9 mouse cellular contexts compared by ENCODE assay signal in genomic region chr1:86488774-86489173, GRCm38 (mm10). TPM values are rescaled to one million over a fixed set of nuclear protein-coding genes. Genes with fewer than 3 reads are reported as not detected.
DNase-seq lines count a peak whose midpoint lies in the region; ATAC-seq and TF ChIP-seq lines count a peak whose summit lies in the region.
"Had no signal": no experiment of that assay in that cellular context is flagged by ENCODE, and none has a peak within 500 bp of the region (broad histone marks: within the 10 kb centered on the region; RNA-seq: fewer than 3 reads in every experiment).

No protein-coding gene starts in this region.

- 91% methylated on average over 4 of the region's 4 CpGs for WGBS in heart, embryonic 13.5 days
- 95% methylated on average over 4 of the region's 4 CpGs for WGBS in forebrain, embryonic 16.5 days
- WGBS in liver, postnatal 0 days (ENCODE audit: insufficient replicate concordance): 86% methylated on average over 4 of the region's 4 CpGs

- no peak for DNase-seq in heart, adult 18-20 months
- DNase-seq in liver, postnatal 0 days: no peak
- DNase-seq in right cerebral cortex, adult 2 months (ENCODE audit: low spot score in 2 of 2): no peak
- no peak for DNase-seq in retina, postnatal 1 day
- no peak for DNase-seq in cerebellum, postnatal 10 days
- DNase-seq: kidney, adult 11 months had no signal

- peaks cover 31% of the 10 kb centered on the region for H3K4me1 ChIP-seq in heart, embryonic 13.5 days
- H3K4me1 ChIP-seq in ES-Bruce4 (ENCODE audit: control insufficient read depth, insufficient read depth, low read length): peaks cover 16% of the 10 kb centered on the region
- H3K4me1 ChIP-seq in forebrain, embryonic 16.5 days (replicated peaks; ENCODE audit: control insufficient read depth, insufficient read depth, low read length): peaks cover 18% of the 10 kb centered on the region
- peaks cover 36% of the 10 kb centered on the region for H3K4me1 ChIP-seq in liver, postnatal 0 days (ENCODE audit: insufficient read depth)

- peak; percentile 86; the same call in 1 of the 2 replicates for TF ChIP-seq EP300 in ES-Bruce4 (IDR thresholded peaks at IDR 0.05; ENCODE audit: insufficient read depth, low read depth, low read length)
- no peak for TF ChIP-seq EP300 in liver, postnatal 0 days (IDR thresholded peaks at IDR 0.05; ENCODE audit: low read depth)

- TF ChIP-seq POLR2A in ES-Bruce4 (IDR thresholded peaks at IDR 0.05; ENCODE audit: insufficient read depth, low read length): peak; percentile 22

- ATAC-seq in heart, embryonic 13.5 days (ENCODE audit: extremely low read depth, insufficient number of reproducible peaks, low FRiP score, low TSS enrichment): no peak
- ATAC-seq in forebrain, embryonic 16.5 days: no peak
- no peak for ATAC-seq in liver, postnatal 0 days

- no peak for TF ChIP-seq CTCF in ES-Bruce4 (IDR thresholded peaks at IDR 0.05; ENCODE audit: low read depth, low read length)
- no peak for TF ChIP-seq CTCF in liver, postnatal 0 days (IDR thresholded peaks at IDR 0.05; ENCODE audit: low read depth)

- no peaks in the 10 kb centered on the region for H3K27me3 ChIP-seq in heart, embryonic 13.5 days (replicated peaks)
- H3K27me3 ChIP-seq in ES-Bruce4 (ENCODE audit: control insufficient read depth, insufficient read depth, low read length, poor library complexity, severe bottlenecking): no peaks in the 10 kb centered on the region
- no peaks in the 10 kb centered on the region for H3K27me3 ChIP-seq in forebrain, embryonic 16.5 days (replicated peaks; ENCODE audit: control insufficient read depth, insufficient read depth, low read length)
- H3K27me3 ChIP-seq in liver, postnatal 0 days (ENCODE audit: insufficient read depth, low read length): no peaks in the 10 kb centered on the region

- H3K4me3 ChIP-seq in heart, embryonic 13.5 days: peak overlapping the region; percentile 71
- H3K4me3 ChIP-seq in ES-Bruce4 (ENCODE audit: low read depth, low read length): peak overlapping the region; percentile 83
- peak overlapping the region; percentile 59 for H3K4me3 ChIP-seq in forebrain, embryonic 16.5 days (replicated peaks; ENCODE audit: low read length)
- peak overlapping the region; percentile 92 for H3K4me3 ChIP-seq in liver, postnatal 0 days (ENCODE audit: low read depth, low read length)

- H3K9ac ChIP-seq in heart, embryonic 13.5 days: peak overlapping the region; percentile 88
- H3K9ac ChIP-seq in ES-Bruce4 (ENCODE audit: low read depth, poor library complexity, severe bottlenecking): peak overlapping the region; percentile 83
- H3K9ac ChIP-seq in forebrain, embryonic 16.5 days (replicated peaks; ENCODE audit: low read depth, low read length): peak overlapping the region; percentile 97
- H3K9ac ChIP-seq in liver, postnatal 0 days (replicated peaks): peak overlapping the region; percentile 95

- peak overlapping the region; percentile 81 for H3K4me2 ChIP-seq in heart, embryonic 13.5 days
- peak overlapping the region; percentile 87 for H3K4me2 ChIP-seq in forebrain, embryonic 16.5 days (ENCODE audit: low read length)
- peak overlapping the region; percentile 96 for H3K4me2 ChIP-seq in liver, postnatal 0 days (ENCODE audit: low read depth, low read length)

- H3K9me3 ChIP-seq in heart, embryonic 13.5 days: no peaks in the 10 kb centered on the region
- no peaks in the 10 kb centered on the region for H3K9me3 ChIP-seq in ES-Bruce4 (replicated peaks; ENCODE audit: control insufficient read depth, insufficient read depth, low read length, poor library complexity, severe bottlenecking)
- no peaks in the 10 kb centered on the region for H3K9me3 ChIP-seq in forebrain, embryonic 16.5 days (ENCODE audit: control insufficient read depth, low read length)
- H3K9me3 ChIP-seq in liver, postnatal 0 days (ENCODE audit: low read length): no peaks in the 10 kb centered on the region

- no peaks in the 10 kb centered on the region for H3K36me3 ChIP-seq in heart, embryonic 13.5 days
- no peaks in the 10 kb centered on the region for H3K36me3 ChIP-seq in ES-Bruce4 (ENCODE audit: control insufficient read depth, insufficient read depth, low read length, poor library complexity, severe bottlenecking)
- no peaks in the 10 kb centered on the region for H3K36me3 ChIP-seq in forebrain, embryonic 16.5 days (ENCODE audit: control insufficient read depth, insufficient read depth)
- H3K36me3 ChIP-seq in liver, postnatal 0 days (replicated peaks; ENCODE audit: insufficient read depth, low read length): no peaks in the 10 kb centered on the region

- H3K27ac ChIP-seq in heart, embryonic 13.5 days (replicated peaks): 0 out of 2 replicates have a peak overlapping the region, but pooled peaks have one; percentile 95
- H3K27ac ChIP-seq in ES-Bruce4 (ENCODE audit: insufficient read depth, low read length): peak overlapping the region; percentile 99
- H3K27ac ChIP-seq in forebrain, embryonic 16.5 days (ENCODE audit: low read length): peak overlapping the region; percentile 99; the same call in 1 of the 2 replicates
- peak overlapping the region; percentile 98 for H3K27ac ChIP-seq in liver, postnatal 0 days (ENCODE audit: low read depth)

RNA-seq across cellular contexts. Expression of gene Ptma, which starts 37.8 kb away (rescaled TPM):
- 929 and 934 TPM in 2 replicates for polyA plus RNA-seq in heart, embryonic 13.5 days (2015; fragmentation: Nextera tagmentation; extraction: Ambion mirVana)
- total RNA-seq in heart, adult 18-20 months (2021): 100 to 1,000 TPM; 212 TPM
- polyA plus RNA-seq in ES-Bruce4 (2011; ENCODE audit: insufficient read depth, insufficient read length, low read depth, missing spikeins): 3,893 and 3,930 TPM in 2 replicates
- polyA plus RNA-seq in forebrain, embryonic 16.5 days (2015; fragmentation: Nextera tagmentation; extraction: Ambion mirVana): 1,987 and 2,275 TPM in 2 replicates
- 750 and 799 TPM in 2 replicates for polyA plus RNA-seq in liver, postnatal 0 days (2015; fragmentation: Nextera tagmentation; extraction: Ambion mirVana)
